Mouse (Mus musculus): ENCODE measurements around the gene Arid3c.

GRCm38 (mm10) chr4:41722918-41723351 is 8.0 kb downstream of the Arid3c start, which contains the start of gene Dctn3:
- no peak for TF ChIP-seq CTCF (conservative IDR thresholded peaks at IDR 0.05; ENCODE audit: insufficient read depth, insufficient read length, low read depth, low read length)
- peak; percentile 48 for TF ChIP-seq POLR2A (IDR thresholded peaks at IDR 0.05; ENCODE audit: low read depth, low read length)
